Mouse (Mus musculus): ENCODE data around the gene Cdkl1.

The Cdkl1 gene

GRCm38 (mm10) chr12:69790530-69791505 lies at the start of gene Cdkl1:
Cdkl1 (minus strand) TSS chr12:69791267.
- peak; percentile 87 for DNase-seq

GRCm38 (mm10) chr12:69838376-69838775 lies 47.3 kb upstream of the Cdkl1 start:
- DNase-seq: no peak

DNA sequence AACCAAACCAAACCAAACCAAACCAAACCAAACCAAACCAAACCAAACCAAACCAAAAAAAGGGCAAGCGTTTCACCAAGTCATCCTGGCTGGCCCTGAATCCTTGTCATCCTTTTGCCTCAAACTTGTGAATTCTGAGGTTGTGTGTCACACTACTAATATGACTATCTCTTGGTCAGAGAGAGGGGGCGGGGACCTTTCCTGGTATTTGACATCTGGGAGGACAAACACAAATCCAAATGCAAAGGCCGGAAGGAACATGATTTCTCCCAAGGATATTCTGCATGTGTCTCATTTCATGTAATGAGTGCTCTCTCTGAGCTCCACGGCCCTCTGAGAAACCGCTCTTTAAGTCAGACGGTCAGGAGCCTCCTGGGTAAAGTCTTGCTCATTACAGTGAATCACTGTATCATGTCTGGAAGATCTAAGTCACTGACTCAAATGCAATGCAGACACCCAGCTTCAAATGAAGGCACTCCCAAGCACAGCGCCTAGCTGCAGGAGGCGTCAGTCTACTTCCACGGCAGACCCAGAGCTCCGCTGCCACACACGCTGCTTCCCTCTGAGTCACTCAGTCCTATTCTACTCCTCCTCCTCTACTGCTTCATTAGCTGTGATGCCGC lies 43.0 kb upstream of the Cdkl1 start:
- DNase-seq: no peak

DNA sequence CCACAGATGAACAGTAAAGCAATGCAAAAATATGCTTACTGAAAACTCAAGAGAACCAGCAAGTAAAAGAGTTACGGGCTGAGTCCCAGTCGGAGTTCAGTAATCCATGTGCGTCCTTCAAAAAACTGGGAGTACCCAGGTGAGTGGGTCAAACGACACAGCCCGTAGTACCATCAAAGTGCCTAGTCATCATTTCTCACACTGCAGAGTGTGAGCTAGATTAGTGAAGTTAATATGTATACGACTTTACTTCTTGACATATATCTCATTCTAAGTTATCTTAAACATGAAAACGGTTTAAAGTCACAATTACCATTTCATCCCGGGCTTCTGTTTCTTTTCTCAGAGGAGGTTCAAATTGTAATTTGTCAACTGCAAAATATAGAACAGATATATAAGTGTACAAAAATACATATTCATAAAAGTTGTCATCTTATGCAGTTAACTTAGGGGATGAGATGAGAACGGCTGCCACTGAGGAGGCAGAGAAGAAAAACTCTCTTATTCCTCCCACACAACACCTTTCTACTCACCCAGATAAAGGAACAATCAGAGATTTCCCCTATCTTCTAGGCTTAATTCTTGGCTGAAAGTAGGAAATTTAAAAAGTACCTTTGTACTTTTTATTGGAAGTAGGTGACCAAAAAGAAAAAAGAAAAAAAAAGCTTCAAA lies 40.3 kb upstream of the Cdkl1 start:
- no peak for DNase-seq

GRCm38 (mm10) chr12:69828214-69828613 lies 37.1 kb upstream of the Cdkl1 start:
- DNase-seq: no peak

GRCm38 (mm10) chr12:69824881-69825597 lies 34.0 kb upstream of the Cdkl1 start:
- no peak for DNase-seq

DNA sequence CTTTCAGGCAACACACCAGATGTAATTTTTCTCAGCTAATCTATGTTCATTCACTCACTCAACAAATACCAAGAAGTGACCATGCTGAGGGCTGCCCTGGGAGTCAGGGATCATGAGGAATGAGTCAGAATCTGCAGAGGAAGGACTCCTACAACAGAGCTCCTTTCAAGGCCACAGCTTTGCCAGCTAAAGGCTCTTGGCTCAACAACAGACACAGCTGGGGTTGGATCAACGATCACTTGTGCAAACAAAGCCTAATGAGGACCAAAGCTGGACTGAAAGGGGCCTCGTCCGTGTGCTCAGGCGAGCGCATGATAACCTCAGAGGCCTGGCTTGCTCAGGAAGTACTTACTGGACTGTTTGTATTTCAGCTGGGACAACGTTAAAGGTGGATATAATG lies 23.2 kb upstream of the Cdkl1 start:
- DNase-seq: no peak

GRCm38 (mm10) chr12:69813596-69813995 lies 22.5 kb upstream of the Cdkl1 start:
- no peak for DNase-seq

GRCm38 (mm10) chr12:69812986-69813385 lies 21.9 kb upstream of the Cdkl1 start:
- no peak for DNase-seq

DNA sequence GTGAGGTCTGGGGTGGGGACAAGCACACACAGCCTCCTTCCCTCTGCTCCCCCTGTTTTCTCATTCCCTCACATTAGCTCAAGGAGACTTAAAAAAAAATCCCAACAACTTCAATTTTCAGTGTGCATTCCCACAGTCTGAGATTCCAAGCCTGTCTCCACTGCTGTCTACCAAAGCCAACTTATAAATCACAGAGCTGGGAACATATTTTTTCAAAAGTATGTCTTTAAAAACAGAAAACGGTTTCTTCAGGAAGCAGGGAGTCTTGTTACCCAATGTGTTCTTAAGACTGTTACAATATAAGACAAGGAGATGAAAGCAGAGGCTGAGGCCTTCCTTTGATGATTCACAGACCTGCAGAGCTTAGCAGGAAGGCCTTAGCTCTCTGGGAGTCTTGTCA lies 20.9 kb upstream of the Cdkl1 start:
- DNase-seq: no peak

DNA sequence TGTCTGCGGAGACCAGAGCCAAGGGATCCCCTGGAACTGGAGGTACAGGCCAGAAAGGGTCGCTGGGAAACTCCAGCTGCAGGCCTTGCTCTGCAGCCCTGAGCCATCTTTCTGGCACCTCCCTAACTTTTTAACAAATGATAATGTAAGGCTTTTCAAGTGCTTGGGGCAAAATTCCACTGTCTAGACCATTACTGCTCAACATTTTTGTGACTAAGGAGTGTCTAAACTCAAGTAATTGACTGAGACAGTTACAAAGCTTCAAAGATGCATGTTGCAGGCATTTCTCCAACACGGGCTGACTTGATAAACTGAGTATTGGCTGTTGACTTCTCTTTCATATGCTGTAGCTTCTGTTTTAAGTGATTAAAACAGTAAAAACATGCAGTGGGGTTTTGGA lies 18.4 kb upstream of the Cdkl1 start:
- DNase-seq: no peak

GRCm38 (mm10) chr12:69807399-69807985 lies 16.4 kb upstream of the Cdkl1 start:
- DNase-seq: no peak

- no peak for DNase-seq
Observed at GRCm38 (mm10) chr12:69805148-69805547, 14.1 kb upstream of the Cdkl1 start.

DNA sequence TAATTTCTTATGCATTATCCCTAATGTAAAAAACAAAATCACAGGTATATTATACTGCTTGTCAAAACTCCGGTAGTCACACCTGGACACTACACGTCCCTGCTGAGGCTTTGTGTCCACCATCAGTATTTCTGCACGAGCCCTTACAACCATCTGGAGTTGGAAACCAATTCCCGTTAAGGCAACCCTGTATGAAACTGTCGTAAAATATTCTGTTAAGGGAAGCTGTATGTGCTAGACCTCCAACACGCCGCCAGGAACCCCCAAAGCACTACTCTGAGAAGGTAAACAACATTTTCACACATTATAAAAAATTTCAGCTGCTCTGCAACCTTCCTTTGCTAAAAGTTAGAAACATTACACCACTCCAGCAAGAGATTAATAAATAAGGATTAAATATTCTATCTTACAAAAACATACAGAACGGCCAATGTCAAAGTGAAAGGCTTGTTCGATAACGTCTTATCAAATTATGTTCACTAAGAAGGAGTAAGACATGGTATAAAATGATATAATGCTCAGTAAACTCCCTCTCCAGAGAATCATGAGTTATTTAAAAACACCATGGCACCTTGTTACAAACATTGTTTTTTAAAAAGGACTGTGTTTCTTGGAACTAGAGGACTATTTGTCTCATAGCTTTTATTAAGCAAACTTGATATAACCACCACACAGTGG lies 13.5 kb upstream of the Cdkl1 start:
- no peak for DNase-seq

DNA sequence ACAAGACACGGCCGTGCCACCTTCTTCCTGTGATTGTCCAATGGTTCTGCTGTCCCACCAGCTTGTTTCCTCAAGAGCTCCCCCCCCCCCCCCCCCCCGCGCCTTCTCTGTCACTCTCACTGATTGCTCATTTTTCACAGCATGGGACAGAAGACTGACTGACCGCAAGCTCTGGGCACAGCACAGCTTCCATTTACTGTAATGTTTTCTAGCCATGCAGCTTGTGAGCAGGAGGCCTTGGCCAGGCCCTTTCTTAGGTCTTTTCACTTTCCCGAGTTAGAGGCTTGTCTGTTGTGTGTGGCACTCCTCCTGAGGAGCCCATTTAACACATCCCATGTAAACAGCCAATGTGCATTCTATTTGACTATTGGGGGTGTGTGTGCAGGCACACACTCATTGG lies 12.1 kb upstream of the Cdkl1 start:
- no peak for DNase-seq

- no peak for DNase-seq
Observed at GRCm38 (mm10) chr12:69800586-69800985, 9.5 kb upstream of the Cdkl1 start.

DNA sequence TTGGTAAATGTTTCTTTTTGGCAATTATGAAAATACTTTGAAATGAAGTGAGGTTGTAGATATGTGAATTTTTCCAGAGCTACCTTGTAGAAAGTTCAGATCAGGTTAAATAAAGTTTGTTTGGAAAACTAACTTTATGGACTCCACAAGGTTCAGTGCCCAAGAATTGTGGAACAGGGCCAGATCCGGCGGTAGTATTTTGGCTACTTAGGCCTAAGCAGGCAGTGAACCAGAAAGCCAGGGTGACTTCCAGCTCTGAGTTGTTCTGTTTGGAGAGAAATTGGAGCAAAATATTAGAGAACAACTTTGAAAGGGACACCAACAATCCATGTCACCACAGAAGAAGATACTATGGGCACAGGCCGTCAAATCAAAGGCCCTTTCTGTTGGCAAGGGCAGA lies 5.2 kb upstream of the Cdkl1 start:
- peak; percentile 86 to 88 for DNase-seq

DNA sequence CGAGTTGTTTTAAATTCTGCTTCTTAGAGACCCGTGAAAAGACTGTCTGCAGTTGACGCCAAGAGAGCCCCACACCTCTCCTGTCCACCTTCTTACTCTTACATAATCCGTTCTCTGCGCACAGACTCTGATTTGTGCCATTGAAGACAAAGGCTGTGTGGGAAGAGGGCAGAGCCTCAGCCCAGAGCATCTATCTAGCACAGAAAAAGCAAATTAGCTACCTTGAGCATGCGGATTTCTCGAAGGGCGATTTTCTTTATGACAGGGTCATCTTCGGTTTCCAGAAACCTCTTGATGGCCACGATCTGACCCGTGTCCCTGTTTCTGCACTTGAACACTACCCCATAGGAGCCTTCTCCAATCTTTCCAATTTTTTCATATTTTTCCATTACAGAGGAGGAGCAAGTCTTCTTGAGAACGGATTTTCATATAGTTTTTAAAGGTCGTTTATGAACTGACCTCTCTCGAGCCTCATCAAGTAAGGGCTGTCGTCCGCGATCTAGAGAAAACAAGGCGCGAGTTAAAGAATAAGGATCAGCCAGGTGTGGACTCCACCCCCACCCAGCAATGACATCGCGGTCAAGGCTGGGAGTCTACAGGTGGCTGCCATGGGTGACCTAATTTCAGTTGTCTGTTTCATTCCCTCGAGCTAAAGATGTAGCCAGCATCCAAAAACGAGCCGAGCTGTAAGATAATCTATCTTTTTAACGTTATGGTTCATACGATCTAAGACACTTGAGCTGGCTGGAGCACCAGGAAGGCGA lies 1.1 kb downstream of the Cdkl1 start:
- peak; percentile 59 to 60 for DNase-seq

- peak in 1 of 2 experiments; percentile 43 for DNase-seq
Observed at GRCm38 (mm10) chr12:69788380-69788779, 2.7 kb downstream of the Cdkl1 start.

DNA sequence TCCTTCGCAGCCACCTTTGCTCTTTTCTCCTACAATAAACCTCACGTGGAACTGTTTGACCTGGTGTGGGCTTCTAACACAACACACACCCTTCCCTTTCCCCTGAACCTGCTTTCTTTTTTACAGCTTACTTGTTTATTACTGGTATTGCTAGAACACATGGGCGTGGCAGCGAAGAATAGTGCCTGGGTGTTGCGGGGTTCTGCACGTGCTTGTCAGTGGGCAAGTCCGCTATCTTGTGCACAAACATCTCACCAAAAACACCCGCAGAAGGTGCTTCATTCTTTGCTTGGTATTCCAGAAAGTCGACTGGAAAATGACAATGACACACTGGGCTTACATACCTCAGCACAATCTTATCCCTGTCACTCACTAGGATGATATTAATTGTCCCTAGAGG lies 5.6 kb downstream of the Cdkl1 start:
- DNase-seq: no peak
